Mouse (Mus musculus): Measurements from ENCODE around the gene Rab42. TPM values are rescaled to one million over a fixed set of nuclear protein-coding genes. Genes with fewer than 3 reads are reported as not detected.
"Not testable (repeated sequence)": the region's sequence is repeated elsewhere in the genome, so short reads cannot be mapped to it uniquely, and the experiment has no call there.

Gene Rab42
- polyA plus RNA-seq, 1 experiment from 2014 or later, result 1.5 TPM

DNA sequence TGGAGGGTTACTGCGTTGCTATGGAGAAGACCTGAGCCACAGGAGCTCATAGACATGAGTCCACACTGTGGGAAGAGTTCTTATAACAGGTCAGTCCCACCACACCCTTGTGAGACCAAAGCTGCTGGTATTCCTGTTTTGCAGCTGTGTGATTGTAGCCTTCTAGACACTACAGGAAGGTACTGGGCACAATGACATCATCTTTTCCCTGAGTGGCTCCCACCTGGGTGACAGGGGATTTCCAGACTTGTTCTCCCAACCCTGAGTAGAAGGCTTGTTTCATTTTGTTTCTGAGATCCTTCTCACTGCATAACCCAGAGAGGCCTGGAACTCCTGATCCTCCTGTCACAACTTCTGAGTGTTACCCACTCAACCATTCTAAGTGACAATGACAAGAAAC is 3.3 kb downstream of the Rab42 start:
- H3K27ac ChIP-seq, result no peak overlapping the region
- H3K9me3 ChIP-seq (replicated peaks), result no peaks in the 10 kb centered on the region
- no peaks in the 10 kb centered on the region for H3K27me3 ChIP-seq
- peaks cover 13% of the 10 kb centered on the region for H3K4me1 ChIP-seq (replicated peaks)
- no peak for ATAC-seq (replicated peaks; ENCODE audit: insufficient number of reproducible peaks, insufficient read depth, low FRiP score, low read depth)
- no peak overlapping the region for H3K4me2 ChIP-seq
- WGBS, result 92% methylated on average over 1 of the region's 1 CpGs
- no peaks in the 10 kb centered on the region for H3K36me3 ChIP-seq
- H3K9ac ChIP-seq, result no peak overlapping the region
- no peak overlapping the region for H3K4me3 ChIP-seq

- H3K9me3 ChIP-seq (replicated peaks), result no peaks in the 10 kb centered on the region
- ATAC-seq (replicated peaks; ENCODE audit: insufficient number of reproducible peaks, insufficient read depth, low FRiP score, low read depth), result no peak
- H3K4me3 ChIP-seq, result no peak overlapping the region
- no peak overlapping the region for H3K27ac ChIP-seq
- no peaks in the 10 kb centered on the region for H3K4me1 ChIP-seq (replicated peaks)
- H3K36me3 ChIP-seq, result peaks cover 14% of the 10 kb centered on the region; the same call in 1 of the 2 replicates
- no peak overlapping the region for H3K4me2 ChIP-seq
- H3K9ac ChIP-seq, result no peak overlapping the region
- H3K27me3 ChIP-seq, result no peaks in the 10 kb centered on the region
- 49% methylated on average over 8 of the region's 8 CpGs for WGBS
These were observed 7.3 kb downstream of the Rab42 start for GRCm38 (mm10) chr4:132295696-132296390.

DNA sequence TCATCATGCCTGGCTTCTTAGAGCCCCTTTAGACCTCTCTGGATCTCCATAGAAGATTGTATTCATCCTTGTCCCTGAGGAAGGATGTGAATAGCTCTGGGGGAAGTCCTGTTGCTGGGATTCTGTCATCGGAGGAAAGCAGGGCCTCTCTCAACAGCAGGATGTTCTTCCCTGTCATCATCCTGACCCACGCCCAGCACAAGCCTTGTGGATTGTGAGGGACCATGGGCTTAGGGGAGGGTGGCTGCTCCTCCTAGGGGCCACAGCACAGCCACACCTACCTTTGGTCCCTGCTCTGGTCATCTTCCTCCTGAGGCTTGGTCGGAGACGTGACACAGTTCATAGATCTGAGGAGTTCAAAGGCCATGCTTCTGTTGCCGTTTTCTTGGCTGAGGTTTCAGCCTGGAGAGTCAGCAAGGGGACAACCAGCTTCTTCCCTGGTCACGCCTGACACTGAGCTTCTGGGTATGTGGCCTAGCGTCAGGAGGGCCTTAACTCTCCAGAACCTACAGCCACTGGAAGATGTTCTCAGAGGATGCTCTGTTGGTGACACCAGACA is 9.4 kb downstream of the Rab42 start:
- WGBS, result 78% methylated on average over 7 of the region's 7 CpGs
- no peaks in the 10 kb centered on the region for H3K4me1 ChIP-seq (replicated peaks)
- H3K4me2 ChIP-seq, result no peak overlapping the region
- no peak overlapping the region for H3K4me3 ChIP-seq
- H3K9me3 ChIP-seq (replicated peaks), result no peaks in the 10 kb centered on the region
- peaks cover 26% of the 10 kb centered on the region for H3K36me3 ChIP-seq
- no peaks in the 10 kb centered on the region for H3K27me3 ChIP-seq
- no peak for ATAC-seq (replicated peaks; ENCODE audit: insufficient number of reproducible peaks, insufficient read depth, low FRiP score, low read depth)
- H3K27ac ChIP-seq, result no peak overlapping the region
- no peak overlapping the region for H3K9ac ChIP-seq

GRCm38 (mm10) chr4:132292988-132293387 is 10.2 kb downstream of the Rab42 start:
- no peak overlapping the region for H3K4me3 ChIP-seq
- no peaks in the 10 kb centered on the region for H3K27me3 ChIP-seq
- H3K4me2 ChIP-seq, result no peak overlapping the region
- 40% methylated on average over 4 of the region's 4 CpGs for WGBS
- no peaks in the 10 kb centered on the region for H3K4me1 ChIP-seq (replicated peaks)
- peaks cover 26% of the 10 kb centered on the region for H3K36me3 ChIP-seq
- H3K27ac ChIP-seq, result no peak overlapping the region
- no peaks in the 10 kb centered on the region for H3K9me3 ChIP-seq (replicated peaks)
- no peak for ATAC-seq (replicated peaks; ENCODE audit: insufficient number of reproducible peaks, insufficient read depth, low FRiP score, low read depth)
- H3K9ac ChIP-seq, result no peak overlapping the region

DNA sequence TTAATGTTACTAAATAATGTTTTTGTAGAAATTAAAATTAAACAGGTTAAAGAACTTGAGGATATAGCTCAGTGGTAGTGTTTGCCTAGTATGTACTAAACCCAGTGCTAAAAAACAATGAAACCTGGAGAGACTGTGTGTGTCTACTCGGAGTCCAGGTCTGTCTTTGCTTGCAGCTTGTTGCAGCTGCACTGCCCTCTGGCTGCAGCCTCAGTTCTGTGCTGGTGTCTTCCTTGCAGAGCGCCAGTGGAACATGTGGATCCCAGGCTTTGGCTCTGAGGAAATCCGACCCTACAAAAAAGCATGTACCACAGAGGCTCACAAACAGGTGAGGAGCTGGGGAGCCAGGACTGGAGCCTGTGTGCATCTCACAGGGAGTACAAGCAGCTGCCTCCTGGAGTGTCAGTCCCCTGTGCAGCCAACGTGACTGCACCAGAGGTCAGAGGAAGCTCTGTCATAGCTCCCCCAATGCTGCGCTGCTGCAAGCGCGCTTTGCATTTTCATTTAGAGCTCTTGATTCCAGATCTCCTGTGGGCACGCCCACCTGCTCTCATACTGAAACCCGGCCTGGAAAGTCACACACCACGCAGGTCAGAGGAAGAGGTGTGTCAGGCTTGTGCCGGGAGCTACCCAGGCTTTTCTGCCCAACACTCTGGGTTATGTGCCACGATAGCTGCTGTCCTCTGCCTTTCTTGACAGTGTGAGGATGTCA is 11.4 kb downstream of the Rab42 start:
- no peak for ATAC-seq (replicated peaks; ENCODE audit: insufficient number of reproducible peaks, insufficient read depth, low FRiP score, low read depth)
- H3K9me3 ChIP-seq (replicated peaks), result no peaks in the 10 kb centered on the region
- H3K4me3 ChIP-seq, result no peak overlapping the region
- H3K36me3 ChIP-seq, result peaks cover 32% of the 10 kb centered on the region
- H3K27me3 ChIP-seq, result no peaks in the 10 kb centered on the region
- no peak overlapping the region for H3K27ac ChIP-seq
- no peak overlapping the region for H3K9ac ChIP-seq
- no peak overlapping the region for H3K4me2 ChIP-seq
- H3K4me1 ChIP-seq (replicated peaks), result no peaks in the 10 kb centered on the region
- 84% methylated on average over 12 of the region's 12 CpGs for WGBS

- 90% methylated on average over 4 of the region's 4 CpGs for WGBS
- Histone ChIP-seq H3K4me1 (replicated peaks) (no peaks in the 10 kb centered on the region), H3K27ac (no peak overlapping the region), H3K36me3 (peaks cover 37% of the 10 kb centered on the region), H3K9me3 (replicated peaks) (no peaks in the 10 kb centered on the region), H3K27me3 (no peaks in the 10 kb centered on the region), H3K4me3 (no peak overlapping the region), H3K9ac (no peak overlapping the region), H3K4me2 (no peak overlapping the region)
- ATAC-seq (replicated peaks; ENCODE audit: insufficient number of reproducible peaks, insufficient read depth, low FRiP score, low read depth), result no peak
These were observed 12.1 kb downstream of the Rab42 start for GRCm38 (mm10) chr4:132291056-132291455.

DNA sequence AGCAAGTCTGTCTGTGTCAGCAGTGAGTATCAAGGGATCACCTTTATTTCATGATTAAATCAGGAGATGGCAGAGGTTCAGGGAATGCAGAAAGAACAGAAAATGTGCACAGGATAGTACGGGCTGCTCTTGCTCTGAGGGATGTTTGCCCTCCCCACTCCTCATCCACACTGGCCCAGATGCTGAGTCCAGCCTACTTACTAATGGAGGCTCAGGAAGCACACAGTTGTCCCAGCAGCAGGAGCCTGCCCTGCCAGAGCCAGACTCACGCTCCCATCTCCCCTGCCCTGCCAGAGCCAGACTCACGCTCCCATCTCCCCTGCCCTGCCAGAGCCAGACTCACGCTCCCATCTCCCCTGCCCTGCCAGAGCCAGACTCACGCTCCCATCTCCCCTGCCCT is 14.3 kb downstream of the Rab42 start:
- not testable (repeated sequence) for H3K9ac ChIP-seq; H3K4me2 ChIP-seq; H3K27ac ChIP-seq; H3K4me3 ChIP-seq; H3K9me3 ChIP-seq (replicated peaks); H3K4me1 ChIP-seq (replicated peaks); H3K27me3 ChIP-seq; ATAC-seq (replicated peaks; ENCODE audit: insufficient number of reproducible peaks, insufficient read depth, low FRiP score, low read depth)
- WGBS, result 57% methylated on average over 4 of the region's 5 CpGs
- peaks cover 52% of the 10 kb centered on the region for H3K36me3 ChIP-seq

DNA sequence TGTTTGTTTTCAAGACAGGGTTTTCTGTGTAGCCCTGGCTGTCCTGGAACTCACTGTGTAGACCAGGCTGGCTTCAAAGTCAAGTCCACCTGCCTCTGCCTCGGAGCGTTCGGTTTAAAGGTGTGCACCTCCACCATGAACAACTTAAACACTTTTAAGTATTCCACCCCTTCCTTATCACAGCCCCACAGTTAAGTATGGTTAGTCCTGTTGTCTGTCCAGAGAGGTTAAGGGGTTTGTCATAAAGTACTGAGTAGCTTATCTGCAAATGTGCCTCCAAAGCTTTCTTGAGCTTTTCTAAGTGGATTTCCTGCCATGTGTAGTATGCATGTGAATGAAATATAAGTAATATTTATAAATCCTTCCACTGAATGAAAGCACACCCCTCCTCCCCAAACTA is 27.2 kb downstream of the Rab42 start:
- Histone ChIP-seq H3K36me3 (no peaks in the 10 kb centered on the region), H3K27ac (no peak overlapping the region), H3K4me1 (replicated peaks) (peaks cover 19% of the 10 kb centered on the region), H3K9ac (no peak overlapping the region), H3K27me3 (no peaks in the 10 kb centered on the region), H3K4me3 (no peak overlapping the region), H3K4me2 (0 out of 2 replicates have a peak overlapping the region, but pooled peaks have one; percentile 4), H3K9me3 (replicated peaks) (no peaks in the 10 kb centered on the region)
- no peak for ATAC-seq (replicated peaks; ENCODE audit: insufficient number of reproducible peaks, insufficient read depth, low FRiP score, low read depth)
- 89% methylated on average over 3 of the region's 3 CpGs for WGBS

- Histone ChIP-seq H3K9ac (peak within 1 kb of the TSS; percentile 89), H3K4me1 (replicated peaks) (peaks cover 23% of the 10 kb centered on the region), H3K27me3 (no peaks in the 10 kb centered on the region), H3K27ac (peak within 1 kb of the TSS; percentile 92), H3K4me3 (peak within 1 kb of the TSS; percentile 79), H3K9me3 (replicated peaks) (no peaks in the 10 kb centered on the region), H3K4me2 (peak within 1 kb of the TSS; percentile 87), H3K36me3 (no peaks in the 10 kb centered on the region)
- under 1% methylated on average over 48 of the region's 48 CpGs for WGBS
- ATAC-seq (replicated peaks; ENCODE audit: insufficient number of reproducible peaks, insufficient read depth, low FRiP score, low read depth), result peak; percentile 94
These were observed 28.9 kb downstream of the Rab42 start, which contains the start of gene Taf12 for GRCm38 (mm10) chr4:132274156-132274862. Gene Taf12, plus strand, starts transcription at chr4:132274375.

DNA sequence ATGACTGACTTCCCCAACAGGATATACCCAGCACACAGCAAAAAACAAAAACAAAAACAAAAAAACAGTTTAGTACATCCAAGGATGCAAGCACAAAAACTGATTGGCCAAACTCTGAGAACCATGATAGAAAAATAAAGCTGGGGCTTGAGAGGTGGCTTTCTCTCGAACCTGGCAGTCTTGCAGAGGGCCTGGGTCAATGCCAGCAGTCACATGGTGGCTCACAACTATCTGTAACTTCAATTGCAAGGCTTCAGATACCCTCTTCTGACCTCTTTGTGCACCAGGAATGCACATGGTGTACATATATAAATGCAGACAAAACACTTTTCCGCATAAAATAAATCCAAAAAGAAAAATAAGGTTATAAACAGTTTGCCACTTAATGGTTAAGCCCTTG is 30.0 kb downstream of the Rab42 start:
- no peak for ATAC-seq (replicated peaks; ENCODE audit: insufficient number of reproducible peaks, insufficient read depth, low FRiP score, low read depth)
- no peaks in the 10 kb centered on the region for H3K9me3 ChIP-seq (replicated peaks)
- no peaks in the 10 kb centered on the region for H3K27me3 ChIP-seq
- peak overlapping the region; percentile 87 for H3K4me2 ChIP-seq
- H3K4me1 ChIP-seq (replicated peaks), result peaks cover 23% of the 10 kb centered on the region
- H3K4me3 ChIP-seq, result peak overlapping the region; percentile 79
- no peak overlapping the region for H3K9ac ChIP-seq
- no peaks in the 10 kb centered on the region for H3K36me3 ChIP-seq
- no peak overlapping the region for H3K27ac ChIP-seq
- 43% methylated on average over 2 of the region's 2 CpGs for WGBS

All from heart, embryonic 15.5 days (tissue).